Mouse (Mus musculus): Measurements from ENCODE around the gene Susd6. TPM values are rescaled to one million over a fixed set of nuclear protein-coding genes. Genes with fewer than 3 reads are reported as not detected.
A peak's percentile ranks its signal among the peaks of the same experiment; 100 is the strongest.

Gene Susd6
- 18.4 and 19.7 TPM in 2 replicates for polyA plus RNA-seq (2015; fragmentation: Nextera tagmentation; extraction: Ambion mirVana)

GRCm38 (mm10) chr12:80789849-80790694, at the start of gene Susd6:
Susd6 (plus strand) TSS chr12:80790510.
- WGBS = 2% methylated on average over 55 of the region's 56 CpGs
- Histone ChIP-seq H3K36me3 (no peaks in the 10 kb centered on the region), H3K4me3 (peak within 1 kb of the TSS; percentile 96), H3K27ac (peak within 1 kb of the TSS; percentile 98), H3K4me1 (peaks cover 21% of the 10 kb centered on the region), H3K9ac (peak within 1 kb of the TSS; percentile 87), H3K9me3 (no peaks in the 10 kb centered on the region), H3K4me2 (peak within 1 kb of the TSS; percentile 56), H3K27me3 (no peaks in the 10 kb centered on the region)
- ATAC-seq (ENCODE audit: insufficient number of reproducible peaks, low FRiP score, low TSS enrichment, low read depth) = peak; percentile 98

DNA sequence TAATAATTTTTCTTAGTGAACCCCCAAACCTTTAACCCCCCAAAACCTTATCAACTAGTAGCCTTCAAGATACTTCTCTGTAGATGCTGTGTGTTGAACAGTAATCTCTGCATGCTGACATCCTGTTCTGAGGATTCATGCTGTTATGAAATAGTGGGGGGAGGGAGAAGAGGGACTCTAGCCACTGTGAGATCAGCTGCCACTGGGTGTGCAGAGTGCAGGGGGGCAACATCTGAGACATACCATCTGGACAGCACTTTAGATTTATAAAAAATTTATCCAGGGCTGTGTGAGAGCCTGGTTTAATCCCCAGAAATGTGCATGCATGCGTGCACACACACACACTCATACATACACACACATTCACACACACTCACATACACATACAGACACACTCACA, 45.7 kb upstream of the Susd6 start:
- no peak for ATAC-seq (ENCODE audit: insufficient number of reproducible peaks, low FRiP score, low TSS enrichment, low read depth)
- H3K4me1 ChIP-seq = no peaks in the 10 kb centered on the region
- H3K36me3 ChIP-seq = no peaks in the 10 kb centered on the region
- 72% methylated on average over 1 of the region's 1 CpGs for WGBS
- H3K9ac ChIP-seq = no peak overlapping the region
- no peaks in the 10 kb centered on the region for H3K9me3 ChIP-seq
- no peak overlapping the region for H3K4me2 ChIP-seq
- peaks cover 15% of the 10 kb centered on the region; the same call in 1 of the 2 replicates for H3K27me3 ChIP-seq
- H3K27ac ChIP-seq = no peak overlapping the region
- H3K4me3 ChIP-seq = no peak overlapping the region

DNA sequence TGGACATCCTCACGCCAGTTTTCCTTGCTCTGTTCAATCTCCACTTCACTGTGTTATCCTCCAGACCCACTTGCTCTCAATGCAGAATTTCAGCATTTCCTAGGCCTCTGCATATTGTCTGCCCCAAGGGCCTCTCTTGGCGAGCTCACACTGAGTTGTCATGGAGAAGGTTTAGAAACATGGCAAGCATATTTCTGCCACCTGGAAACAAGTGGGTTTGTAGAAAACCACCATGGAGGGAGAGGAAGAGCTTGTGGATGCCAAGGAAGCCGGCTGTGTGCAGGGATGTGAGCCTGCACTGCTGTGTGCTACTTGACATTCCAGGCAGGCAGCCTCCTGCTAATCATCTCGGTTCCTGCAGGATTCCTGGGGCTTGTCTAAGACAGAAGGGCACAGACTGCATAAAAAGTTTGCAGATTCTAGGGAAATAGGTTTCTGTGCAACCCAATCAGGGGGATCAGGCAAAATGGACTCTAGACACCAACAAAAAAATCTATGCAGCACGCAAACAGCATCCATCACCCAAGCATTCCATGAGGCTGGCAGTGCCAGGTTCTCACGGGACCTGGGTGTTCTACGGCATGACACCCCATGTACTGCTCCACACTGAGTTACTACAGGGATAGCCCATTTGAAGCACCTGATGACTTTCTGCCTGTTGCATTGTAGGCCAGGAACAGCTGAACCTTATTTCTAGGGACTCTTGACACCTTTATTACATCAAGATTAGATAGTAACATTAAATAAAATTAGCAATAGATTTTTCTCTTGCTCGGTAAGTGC, 44.1 kb upstream of the Susd6 start:
- no peak overlapping the region for H3K27ac ChIP-seq
- H3K9me3 ChIP-seq = no peaks in the 10 kb centered on the region
- H3K4me2 ChIP-seq = no peak overlapping the region
- H3K27me3 ChIP-seq = peaks cover 11% of the 10 kb centered on the region
- H3K4me1 ChIP-seq = no peaks in the 10 kb centered on the region
- H3K4me3 ChIP-seq = no peak overlapping the region
- H3K36me3 ChIP-seq = no peaks in the 10 kb centered on the region
- WGBS = 55% methylated on average over 8 of the region's 8 CpGs
- H3K9ac ChIP-seq = no peak overlapping the region
- no peak for ATAC-seq (ENCODE audit: insufficient number of reproducible peaks, low FRiP score, low TSS enrichment, low read depth)

- H3K27ac ChIP-seq = no peak overlapping the region
- peaks cover 28% of the 10 kb centered on the region for H3K27me3 ChIP-seq
- H3K4me2 ChIP-seq = no peak overlapping the region
- H3K9ac ChIP-seq = no peak overlapping the region
- H3K9me3 ChIP-seq = no peaks in the 10 kb centered on the region
- H3K4me1 ChIP-seq = no peaks in the 10 kb centered on the region
- ATAC-seq (ENCODE audit: insufficient number of reproducible peaks, low FRiP score, low TSS enrichment, low read depth) = no peak
- no peak overlapping the region for H3K4me3 ChIP-seq
- no peaks in the 10 kb centered on the region for H3K36me3 ChIP-seq
- 89% methylated on average over 6 of the region's 6 CpGs for WGBS
Observed at GRCm38 (mm10) chr12:80751556-80751955, 38.8 kb upstream of the Susd6 start.

- Histone ChIP-seq H3K4me3 (peak overlapping the region; percentile 57), H3K27ac (no peak overlapping the region), H3K9me3 (no peaks in the 10 kb centered on the region), H3K27me3 (peaks cover 74% of the 10 kb centered on the region), H3K4me2 (peak overlapping the region; percentile 98), H3K4me1 (peaks cover 36% of the 10 kb centered on the region), H3K9ac (peak overlapping the region; percentile 24), H3K36me3 (no peaks in the 10 kb centered on the region)
- ATAC-seq (ENCODE audit: insufficient number of reproducible peaks, low FRiP score, low TSS enrichment, low read depth) = peak; percentile 74; the same call in 1 of the 2 replicates
- under 1% methylated on average over 108 of the region's 122 CpGs for WGBS
Observed at GRCm38 (mm10) chr12:80757751-80758558, 32.4 kb upstream of the Susd6 start.

- no peak overlapping the region for H3K27ac ChIP-seq
- peak overlapping the region; percentile 24; the same call in 1 of the 2 replicates for H3K9ac ChIP-seq
- peak overlapping the region; percentile 57 for H3K4me3 ChIP-seq
- H3K4me2 ChIP-seq = peak overlapping the region; percentile 98
- no peaks in the 10 kb centered on the region for H3K9me3 ChIP-seq
- no peaks in the 10 kb centered on the region for H3K36me3 ChIP-seq
- no peak for ATAC-seq (ENCODE audit: insufficient number of reproducible peaks, low FRiP score, low TSS enrichment, low read depth)
- 3% methylated on average over 91 of the region's 92 CpGs for WGBS
- H3K27me3 ChIP-seq = peaks cover 76% of the 10 kb centered on the region
- peaks cover 36% of the 10 kb centered on the region for H3K4me1 ChIP-seq
Observed at GRCm38 (mm10) chr12:80758559-80759386, 31.5 kb upstream of the Susd6 start.

- Histone ChIP-seq H3K4me1 (peaks cover 36% of the 10 kb centered on the region), H3K9ac (no peak overlapping the region), H3K36me3 (no peaks in the 10 kb centered on the region), H3K27me3 (peaks cover 76% of the 10 kb centered on the region), H3K9me3 (no peaks in the 10 kb centered on the region), H3K4me2 (peak overlapping the region; percentile 98), H3K27ac (no peak overlapping the region), H3K4me3 (peak overlapping the region; percentile 57)
- no peak for ATAC-seq (ENCODE audit: insufficient number of reproducible peaks, low FRiP score, low TSS enrichment, low read depth)
- 11% methylated on average over 13 of the region's 13 CpGs for WGBS
Observed at GRCm38 (mm10) chr12:80759387-80759712, 31.0 kb upstream of the Susd6 start.

DNA sequence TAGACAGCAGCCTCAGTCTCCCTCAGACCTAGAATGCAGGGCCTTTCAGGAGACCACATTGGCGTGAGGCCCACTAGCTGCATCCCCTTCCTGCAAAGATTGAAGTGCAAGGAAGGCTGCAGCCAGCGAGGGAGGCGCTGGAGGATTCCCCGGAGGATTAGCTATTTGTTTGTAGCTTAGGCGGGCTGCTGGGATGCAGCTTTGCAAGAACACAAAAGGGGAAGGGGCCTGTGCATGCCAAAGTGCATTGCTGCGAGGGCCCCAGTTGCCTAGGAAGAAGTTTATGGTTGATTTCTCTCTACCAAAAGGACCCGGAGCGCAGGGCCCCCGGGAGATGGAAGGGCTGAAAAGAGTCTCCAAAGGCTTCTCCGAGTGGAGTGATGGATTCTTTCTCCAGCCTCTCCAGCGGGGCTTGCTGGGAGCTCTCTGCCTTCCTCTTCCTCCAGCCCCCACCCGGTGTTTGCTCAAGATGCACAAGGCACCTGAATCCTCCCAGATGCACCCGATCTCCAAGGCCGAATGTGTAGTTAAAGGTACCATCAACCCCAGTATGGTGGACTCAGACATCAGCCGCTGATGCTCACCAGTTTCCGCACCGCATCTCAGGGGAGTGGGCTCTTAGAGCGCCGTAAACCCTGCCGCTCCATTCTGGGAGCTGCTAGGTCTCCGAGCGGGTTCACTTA, 30.5 kb upstream of the Susd6 start:
- peak overlapping the region; percentile 98 for H3K4me2 ChIP-seq
- H3K36me3 ChIP-seq = no peaks in the 10 kb centered on the region
- H3K4me3 ChIP-seq = peak overlapping the region; percentile 40
- peaks cover 76% of the 10 kb centered on the region for H3K27me3 ChIP-seq
- no peak overlapping the region for H3K9ac ChIP-seq
- H3K9me3 ChIP-seq = no peaks in the 10 kb centered on the region
- no peak for ATAC-seq (ENCODE audit: insufficient number of reproducible peaks, low FRiP score, low TSS enrichment, low read depth)
- no peak overlapping the region for H3K27ac ChIP-seq
- WGBS = 7% methylated on average over 22 of the region's 22 CpGs
- peaks cover 36% of the 10 kb centered on the region for H3K4me1 ChIP-seq

- H3K9me3 ChIP-seq = no peaks in the 10 kb centered on the region
- ATAC-seq (ENCODE audit: insufficient number of reproducible peaks, low FRiP score, low TSS enrichment, low read depth) = no peak
- under 1% methylated on average over 24 of the region's 24 CpGs for WGBS
- no peaks in the 10 kb centered on the region for H3K36me3 ChIP-seq
- peak within 1 kb of the TSS; percentile 40 for H3K4me3 ChIP-seq
- peaks cover 36% of the 10 kb centered on the region for H3K4me1 ChIP-seq
- H3K27me3 ChIP-seq = peaks cover 71% of the 10 kb centered on the region
- no peak within 1 kb of the TSS for H3K27ac ChIP-seq
- peak within 1 kb of the TSS; percentile 98 for H3K4me2 ChIP-seq
- no peak within 1 kb of the TSS for H3K9ac ChIP-seq
Observed at GRCm38 (mm10) chr12:80760396-80760801, 29.9 kb upstream of the Susd6 start, which contains the start of gene Ccdc177. Ccdc177 (minus strand) TSS chr12:80760687.

- Histone ChIP-seq H3K4me2 (no peak overlapping the region), H3K4me1 (peaks cover 27% of the 10 kb centered on the region), H3K36me3 (no peaks in the 10 kb centered on the region), H3K27me3 (peaks cover 45% of the 10 kb centered on the region), H3K9me3 (no peaks in the 10 kb centered on the region), H3K27ac (no peak overlapping the region), H3K9ac (no peak overlapping the region), H3K4me3 (no peak overlapping the region)
- WGBS = 84% methylated on average over 5 of the region's 5 CpGs
- no peak for ATAC-seq (ENCODE audit: insufficient number of reproducible peaks, low FRiP score, low TSS enrichment, low read depth)
Observed at GRCm38 (mm10) chr12:80762982-80763381, 27.3 kb upstream of the Susd6 start.
